9 mouse cellular contexts compared by ENCODE assay signal in genomic region chr13:52113549-52113948, GRCm38 (mm10).
DNase-seq lines count a peak whose midpoint lies in the region; ATAC-seq and TF ChIP-seq lines count a peak whose summit lies in the region.
"Had no signal": no experiment of that assay in that cellular context is flagged by ENCODE, and none has a peak within 500 bp of the region (broad histone marks: within the 10 kb centered on the region; RNA-seq: fewer than 3 reads in every experiment).

No protein-coding gene starts in this region.

- ATAC-seq in heart, postnatal 0 days (ENCODE audit: insufficient read depth, low read depth): no peak
- ATAC-seq in heart, embryonic 12.5 days (ENCODE audit: insufficient number of reproducible peaks, low FRiP score): no peak
- peak; percentile 33; the same call in 1 of the 2 replicates for ATAC-seq in forebrain, embryonic 13.5 days
- ATAC-seq: liver, embryonic 12.5 days had no signal

- H3K4me2 ChIP-seq in heart, postnatal 0 days (ENCODE audit: low read depth, low read length): no peak overlapping the region
- H3K4me2 ChIP-seq in heart, embryonic 12.5 days: no peak overlapping the region
- no peak overlapping the region for H3K4me2 ChIP-seq in forebrain, embryonic 13.5 days
- H3K4me2 ChIP-seq: liver, embryonic 12.5 days had no signal

- WGBS in heart, postnatal 0 days: 34% methylated on average over 8 of the region's 8 CpGs
- 50% methylated on average over 8 of the region's 8 CpGs for WGBS in heart, embryonic 12.5 days
- 43% methylated on average over 8 of the region's 8 CpGs for WGBS in forebrain, embryonic 13.5 days
- 80% methylated on average over 8 of the region's 8 CpGs for WGBS in thymus, adult 2 months

- no peak overlapping the region for H3K4me3 ChIP-seq in heart, postnatal 0 days (ENCODE audit: low read depth, low read length)
- no peak overlapping the region for H3K4me3 ChIP-seq in heart, embryonic 12.5 days
- no peak overlapping the region for H3K4me3 ChIP-seq in forebrain, embryonic 13.5 days
- no peak overlapping the region for H3K4me3 ChIP-seq in thymus, adult 2 months (ENCODE audit: control insufficient read depth, insufficient read depth, low read length)
- H3K4me3 ChIP-seq: liver, embryonic 12.5 days had no signal

- H3K9ac ChIP-seq in heart, postnatal 0 days (replicated peaks; ENCODE audit: low read depth, low read length): no peak overlapping the region
- H3K9ac ChIP-seq in heart, embryonic 12.5 days: no peak overlapping the region
- no peak overlapping the region for H3K9ac ChIP-seq in forebrain, embryonic 13.5 days
- H3K9ac ChIP-seq: liver, embryonic 12.5 days had no signal

- H3K36me3 ChIP-seq in heart, postnatal 0 days (replicated peaks; ENCODE audit: control insufficient read depth, insufficient read depth, low read length): no peaks in the 10 kb centered on the region
- H3K36me3 ChIP-seq in heart, embryonic 12.5 days: no peaks in the 10 kb centered on the region
- no peaks in the 10 kb centered on the region for H3K36me3 ChIP-seq in forebrain, embryonic 13.5 days (ENCODE audit: poor library complexity, severe bottlenecking)
- H3K36me3 ChIP-seq in thymus, adult 2 months (ENCODE audit: control insufficient read depth, insufficient read depth, low read length): no peaks in the 10 kb centered on the region
- H3K36me3 ChIP-seq: liver, embryonic 12.5 days had no signal

- no peak for TF ChIP-seq POLR2A in thymus, adult 2 months (IDR thresholded peaks at IDR 0.05; ENCODE audit: control insufficient read depth, extremely low read depth, insufficient read depth, low read length, poor library complexity)

- peak; percentile 15 for DNase-seq in heart, postnatal 0 days (ENCODE audit: low spot score)
- peak; percentile 19 for DNase-seq in Muller cell, postnatal 12 days (ENCODE audit: inconsistent ontology term)
- DNase-seq in layer of hippocampus, postnatal 36 days: peak; percentile 19 to 41
- no peak for DNase-seq in thymus, adult 2 months
- DNase-seq in kidney, adult 8-10 months: no peak
- no peak for DNase-seq in urinary bladder, postnatal 10 days (ENCODE audit: low spot score)

- no peak overlapping the region for H3K27ac ChIP-seq in heart, postnatal 0 days (ENCODE audit: low read depth)
- no peak overlapping the region for H3K27ac ChIP-seq in heart, embryonic 12.5 days (ENCODE audit: poor library complexity, severe bottlenecking)
- H3K27ac ChIP-seq in forebrain, embryonic 13.5 days: no peak overlapping the region
- no peak overlapping the region for H3K27ac ChIP-seq in thymus, adult 2 months (ENCODE audit: control insufficient read depth, insufficient read depth, low read length)
- H3K27ac ChIP-seq: liver, embryonic 12.5 days had no signal

- no peaks in the 10 kb centered on the region for H3K9me3 ChIP-seq in heart, postnatal 0 days (replicated peaks; ENCODE audit: control insufficient read depth, low read length)
- no peaks in the 10 kb centered on the region for H3K9me3 ChIP-seq in heart, embryonic 12.5 days (replicated peaks)
- H3K9me3 ChIP-seq in forebrain, embryonic 13.5 days (replicated peaks): no peaks in the 10 kb centered on the region
- H3K9me3 ChIP-seq: liver, embryonic 12.5 days had no signal

- no peaks in the 10 kb centered on the region for H3K27me3 ChIP-seq in heart, postnatal 0 days (ENCODE audit: control insufficient read depth, insufficient read depth, low read length)
- H3K27me3 ChIP-seq in heart, embryonic 12.5 days (replicated peaks): 0 out of 2 replicates have a peak, but pooled peaks cover 3% of the 10 kb centered on the region
- H3K27me3 ChIP-seq in forebrain, embryonic 13.5 days: no peaks in the 10 kb centered on the region
- no peaks in the 10 kb centered on the region for H3K27me3 ChIP-seq in thymus, adult 2 months (ENCODE audit: control insufficient read depth, insufficient read depth, low read length)

- peaks cover 25% of the 10 kb centered on the region for H3K4me1 ChIP-seq in heart, postnatal 0 days (ENCODE audit: control insufficient read depth, insufficient read depth)
- H3K4me1 ChIP-seq in heart, embryonic 12.5 days (replicated peaks): peaks cover 25% of the 10 kb centered on the region
- peaks cover 11% of the 10 kb centered on the region for H3K4me1 ChIP-seq in forebrain, embryonic 13.5 days
- H3K4me1 ChIP-seq in thymus, adult 2 months (replicated peaks; ENCODE audit: control insufficient read depth, insufficient read depth, low read length): peaks cover 6% of the 10 kb centered on the region; the same call in 1 of the 2 replicates

- TF ChIP-seq EP300 in heart, postnatal 0 days (IDR thresholded peaks at IDR 0.05; ENCODE audit: low read depth): no peak

- TF ChIP-seq CTCF in heart, postnatal 0 days (IDR thresholded peaks at IDR 0.05; ENCODE audit: low read depth): no peak
- no peak for TF ChIP-seq CTCF in thymus, adult 2 months (IDR thresholded peaks at IDR 0.05; ENCODE audit: borderline replicate concordance, control insufficient read depth, extremely low read depth, insufficient read depth, low read length, poor library complexity)

Comparison
In these comparisons a context has a peak if more than half of its experiments do, and no peak if none do; other contexts are left out.
1. DNase-seq: peak in heart, postnatal 0 days (single experiment), Muller cell, postnatal 12 days (single experiment) and layer of hippocampus, postnatal 36 days (2 of 2); none in thymus, adult 2 months (single experiment), kidney, adult 8-10 months (0 of 2) and urinary bladder, postnatal 10 days (single experiment).